Comparison of ENCODE assay signal across 8 mouse cellular contexts in the genomic region with DNA sequence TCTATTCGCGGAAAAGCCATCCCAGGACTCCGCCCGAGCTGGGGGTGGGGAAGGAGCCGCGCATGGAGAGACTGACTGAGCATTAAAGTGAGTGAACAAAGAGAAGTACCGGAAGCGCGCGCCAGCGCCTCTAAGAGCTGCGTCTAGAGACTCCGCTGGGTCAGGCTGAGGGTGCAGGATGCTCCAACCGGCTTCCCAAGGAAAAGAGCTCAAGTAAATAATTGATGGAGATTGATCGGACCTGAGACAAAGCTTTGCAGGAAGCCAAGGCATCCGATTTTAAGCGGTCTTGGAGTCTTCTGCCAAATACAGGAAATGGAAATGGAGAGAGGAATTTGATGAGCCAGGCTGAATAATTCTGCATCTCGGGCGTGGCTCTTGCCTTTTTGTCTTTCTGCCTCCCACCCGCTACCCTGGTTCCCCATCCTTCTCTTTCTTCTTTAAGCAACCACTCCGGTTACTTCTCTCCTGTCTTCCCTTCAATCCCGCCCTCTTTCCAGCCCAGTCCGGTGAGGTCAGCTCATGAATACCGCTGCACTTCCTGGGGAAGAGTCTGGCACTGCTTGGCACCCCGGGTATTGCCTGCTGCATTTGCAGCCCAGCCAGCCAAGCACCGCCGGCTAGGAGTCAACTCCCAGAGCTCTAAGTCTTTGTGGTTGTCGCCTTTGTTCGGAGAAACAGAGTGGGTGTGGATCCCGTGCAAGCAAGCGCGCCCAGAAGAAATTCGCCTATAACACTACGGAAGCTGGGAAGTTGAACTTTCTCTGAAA. TPM values are rescaled to one million over a fixed set of nuclear protein-coding genes. Genes with fewer than 3 reads are reported as not detected.
DNase-seq lines count a peak whose midpoint lies in the region; ATAC-seq lines count a peak whose summit lies in the region.

TSS of gene Soga3 (plus strand) at position 274 of the 770 bp plus-strand sequence.

- peaks cover 56% of the 10 kb centered on the region for H3K27me3 ChIP-seq in embryonic facial prominence, embryonic 12.5 days
- H3K27me3 ChIP-seq in intestine, embryonic 16.5 days (replicated peaks; ENCODE audit: control insufficient read depth, insufficient read depth, low read length) = peaks cover 26% of the 10 kb centered on the region
- H3K27me3 ChIP-seq in midbrain, embryonic 13.5 days = no peaks in the 10 kb centered on the region

- under 1% methylated on average over 34 of the region's 34 CpGs for WGBS in embryonic facial prominence, embryonic 12.5 days
- under 1% methylated on average over 34 of the region's 34 CpGs for WGBS in intestine, embryonic 16.5 days
- WGBS in midbrain, embryonic 13.5 days = under 1% methylated on average over 34 of the region's 34 CpGs

- peak within 1 kb of the TSS; percentile 34; the same call in 1 of the 2 replicates for H3K9ac ChIP-seq in embryonic facial prominence, embryonic 12.5 days
- H3K9ac ChIP-seq in intestine, embryonic 16.5 days (ENCODE audit: low read depth, low read length) = no peak within 1 kb of the TSS
- H3K9ac ChIP-seq in midbrain, embryonic 13.5 days (replicated peaks) = peak within 1 kb of the TSS; percentile 95

- ATAC-seq in embryonic facial prominence, embryonic 12.5 days (ENCODE audit: insufficient number of reproducible peaks, insufficient read depth, low FRiP score, low TSS enrichment) = peak; percentile 54; the same call in 1 of the 2 replicates
- ATAC-seq in intestine, embryonic 16.5 days = no peak
- peak; percentile 90 for ATAC-seq in midbrain, embryonic 13.5 days

- no peaks in the 10 kb centered on the region for H3K36me3 ChIP-seq in embryonic facial prominence, embryonic 12.5 days
- no peaks in the 10 kb centered on the region for H3K36me3 ChIP-seq in intestine, embryonic 16.5 days (ENCODE audit: control insufficient read depth, insufficient read depth, low read length)
- H3K36me3 ChIP-seq in midbrain, embryonic 13.5 days = 0 out of 2 replicates have a peak, but pooled peaks cover 3% of the 10 kb centered on the region

- peak within 1 kb of the TSS; percentile 38 for H3K4me3 ChIP-seq in embryonic facial prominence, embryonic 12.5 days
- peak within 1 kb of the TSS; percentile 16 for H3K4me3 ChIP-seq in intestine, embryonic 16.5 days (ENCODE audit: low read length)
- H3K4me3 ChIP-seq in midbrain, embryonic 13.5 days (replicated peaks) = peak within 1 kb of the TSS; percentile 86

- H3K4me1 ChIP-seq in embryonic facial prominence, embryonic 12.5 days = peaks cover 9% of the 10 kb centered on the region; the same call in 1 of the 2 replicates
- peaks cover 14% of the 10 kb centered on the region for H3K4me1 ChIP-seq in intestine, embryonic 16.5 days (ENCODE audit: control insufficient read depth, insufficient read depth, low read length)
- H3K4me1 ChIP-seq in midbrain, embryonic 13.5 days (replicated peaks) = peaks cover 31% of the 10 kb centered on the region

- H3K27ac ChIP-seq in embryonic facial prominence, embryonic 12.5 days = no peak within 1 kb of the TSS; the same call in 1 of the 2 replicates
- H3K27ac ChIP-seq in intestine, embryonic 16.5 days (ENCODE audit: low read length) = no peak within 1 kb of the TSS
- peak within 1 kb of the TSS; percentile 97 for H3K27ac ChIP-seq in midbrain, embryonic 13.5 days

- peak within 1 kb of the TSS; percentile 92 for H3K4me2 ChIP-seq in embryonic facial prominence, embryonic 12.5 days (replicated peaks)
- H3K4me2 ChIP-seq in intestine, embryonic 16.5 days (ENCODE audit: low read depth, low read length) = peak within 1 kb of the TSS; percentile 23
- H3K4me2 ChIP-seq in midbrain, embryonic 13.5 days (replicated peaks) = peak within 1 kb of the TSS; percentile 86

- DNase-seq in ES-CJ7 (ENCODE audit: low read depth, low spot score) (peak; percentile 91), ZHBTc4 (ENCODE audit: low read depth, low spot score) (peak; percentile 87)
- DNase-seq in yolk sac, embryonic 10.5 days (ENCODE audit: low spot score) = peak; percentile 9
- no peak for DNase-seq in kidney, adult 18-20 months
- no peak for DNase-seq in heart, adult 8-10 months (ENCODE audit: low spot score)

- no peaks in the 10 kb centered on the region for H3K9me3 ChIP-seq in embryonic facial prominence, embryonic 12.5 days
- H3K9me3 ChIP-seq in intestine, embryonic 16.5 days (ENCODE audit: control insufficient read depth, low read length) = no peaks in the 10 kb centered on the region
- H3K9me3 ChIP-seq in midbrain, embryonic 13.5 days = no peaks in the 10 kb centered on the region

RNA-seq across cellular contexts. Expression of gene Soga3, which starts in this region (rescaled TPM):
- 7.7 and 10.2 TPM in 2 replicates for polyA plus RNA-seq in embryonic facial prominence, embryonic 12.5 days (2016; fragmentation: Nextera tagmentation; extraction: Ambion mirVana)
- 2.3 and 3.0 TPM in 2 replicates for polyA plus RNA-seq in intestine, embryonic 16.5 days (2015; fragmentation: Nextera tagmentation; extraction: Ambion mirVana)
- 89.9 and 96.3 TPM in 2 replicates for polyA plus RNA-seq in midbrain, embryonic 13.5 days (2015; fragmentation: Nextera tagmentation; extraction: Ambion mirVana)
- under 1 TPM in 1 of 4 experiments, not detected in 3; 0.47 TPM for total RNA-seq in heart, adult 8-10 months (2022)

Comparison
In these comparisons a context has a peak if more than half of its experiments do, and no peak if none do; other contexts are left out.
1. DNase-seq: peak in ES-CJ7 (single experiment), ZHBTc4 (single experiment) and yolk sac, embryonic 10.5 days (single experiment); none in kidney, adult 18-20 months (single experiment) and heart, adult 8-10 months (single experiment).
2. H3K4me2 ChIP-seq: peak in every context shown above with its lines; median percentile 92 in embryonic facial prominence, embryonic 12.5 days; 86 in midbrain, embryonic 13.5 days; 23 in intestine, embryonic 16.5 days.
3. H3K4me3 ChIP-seq: peak in every context shown above with its lines; median percentile 86 in midbrain, embryonic 13.5 days; 38 in embryonic facial prominence, embryonic 12.5 days; 16 in intestine, embryonic 16.5 days.